Mouse (Mus musculus): ENCODE measurements around the gene Rad9a. TPM values are rescaled to one million over a fixed set of nuclear protein-coding genes. Genes with fewer than 3 reads are reported as not detected.

Rad9a gene
- polyA plus RNA-seq, 1 experiment from 2014 or later, result 45.8 TPM

DNA sequence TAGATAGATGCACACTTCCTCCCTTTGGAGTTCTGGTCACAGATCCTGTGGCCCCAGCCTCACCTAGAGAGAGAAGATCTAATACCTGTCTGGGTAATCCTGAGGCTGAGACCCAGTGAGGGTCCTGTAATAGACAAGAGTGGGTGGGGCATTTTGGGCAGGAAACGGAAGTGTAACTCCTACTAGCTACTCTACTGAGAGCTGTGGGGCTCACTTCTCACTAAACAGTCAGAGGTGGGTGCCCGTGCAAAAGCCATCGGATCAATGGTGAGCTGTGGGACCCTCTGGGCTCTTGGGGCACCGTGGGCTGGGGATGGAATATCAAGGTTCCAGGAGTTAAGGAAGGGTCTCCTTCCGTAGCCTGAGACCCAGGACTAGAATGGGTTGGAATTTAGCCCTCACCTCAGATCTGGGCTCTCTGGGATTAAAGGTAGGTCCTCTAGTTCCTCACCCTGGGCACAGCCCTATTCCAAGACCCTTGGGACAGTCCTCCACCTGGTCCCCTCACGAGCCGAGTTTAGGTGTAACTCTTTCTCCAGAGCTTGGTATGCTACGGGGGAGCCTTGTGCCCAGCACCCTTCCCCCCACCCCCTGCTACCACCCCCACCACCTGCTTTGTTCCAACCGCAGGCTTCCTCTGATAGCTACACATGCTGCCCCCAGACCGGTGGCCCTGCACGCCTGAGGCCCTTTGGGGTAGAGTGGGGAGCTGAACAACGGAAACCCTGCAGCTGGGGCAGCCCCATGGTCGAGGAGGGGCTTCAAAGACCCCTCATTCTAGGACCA, 46.8 kb downstream of the Rad9a start:
- H3K36me3 ChIP-seq (ENCODE audit: control insufficient read depth, insufficient read depth, low read length), result peaks cover 19% of the 10 kb centered on the region
- no peak for DNase-seq (ENCODE audit: low spot score)
- H3K27ac ChIP-seq (ENCODE audit: low read depth, low read length), result no peak overlapping the region
- H3K4me1 ChIP-seq (ENCODE audit: control insufficient read depth, insufficient read depth, low read length), result peaks cover under 1% of the 10 kb centered on the region; the same call in 1 of the 2 replicates
- no peak overlapping the region for H3K9ac ChIP-seq (ENCODE audit: low read length)
- no peak overlapping the region for H3K4me3 ChIP-seq (ENCODE audit: low read depth, low read length)
- 85% methylated on average over 13 of the region's 13 CpGs for WGBS
- no peaks in the 10 kb centered on the region for H3K27me3 ChIP-seq (ENCODE audit: control insufficient read depth, insufficient read depth, low read length)
- H3K4me2 ChIP-seq (ENCODE audit: low read depth), result no peak overlapping the region
- ATAC-seq (ENCODE audit: insufficient read depth, low FRiP score, low TSS enrichment), result no peak
- H3K9me3 ChIP-seq (ENCODE audit: control insufficient read depth, low read length), result no peaks in the 10 kb centered on the region

DNA sequence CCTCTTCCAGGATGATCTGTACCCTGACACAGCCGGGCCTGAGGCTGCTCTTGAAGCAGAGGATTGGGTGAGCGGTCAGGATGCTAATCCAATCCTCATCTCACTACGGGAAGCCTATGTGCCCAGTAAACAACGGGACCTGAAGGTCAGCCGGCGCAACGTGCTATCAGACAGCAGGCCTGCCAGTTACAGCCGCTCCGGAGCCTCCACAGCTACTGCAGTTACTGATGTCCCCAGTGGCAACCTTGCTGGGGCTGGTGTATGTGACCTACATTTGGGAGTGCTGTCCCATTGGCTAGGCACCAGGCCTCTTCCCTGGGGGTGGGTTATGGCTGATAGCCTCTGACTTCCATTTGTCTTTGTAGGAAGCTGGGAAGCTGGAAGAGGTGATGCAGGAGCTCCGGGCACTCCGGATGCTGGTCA, 48.2 kb downstream of the Rad9a start, which contains the start of gene Ptprcap:
Gene Ptprcap, plus strand, starts transcription at position 373 of the 423 bp plus-strand sequence.
- no peak within 1 kb of the TSS for H3K27ac ChIP-seq (ENCODE audit: low read depth, low read length)
- peaks cover 8% of the 10 kb centered on the region for H3K4me1 ChIP-seq (ENCODE audit: control insufficient read depth, insufficient read depth, low read length)
- no peak for ATAC-seq (ENCODE audit: insufficient read depth, low FRiP score, low TSS enrichment)

DNA sequence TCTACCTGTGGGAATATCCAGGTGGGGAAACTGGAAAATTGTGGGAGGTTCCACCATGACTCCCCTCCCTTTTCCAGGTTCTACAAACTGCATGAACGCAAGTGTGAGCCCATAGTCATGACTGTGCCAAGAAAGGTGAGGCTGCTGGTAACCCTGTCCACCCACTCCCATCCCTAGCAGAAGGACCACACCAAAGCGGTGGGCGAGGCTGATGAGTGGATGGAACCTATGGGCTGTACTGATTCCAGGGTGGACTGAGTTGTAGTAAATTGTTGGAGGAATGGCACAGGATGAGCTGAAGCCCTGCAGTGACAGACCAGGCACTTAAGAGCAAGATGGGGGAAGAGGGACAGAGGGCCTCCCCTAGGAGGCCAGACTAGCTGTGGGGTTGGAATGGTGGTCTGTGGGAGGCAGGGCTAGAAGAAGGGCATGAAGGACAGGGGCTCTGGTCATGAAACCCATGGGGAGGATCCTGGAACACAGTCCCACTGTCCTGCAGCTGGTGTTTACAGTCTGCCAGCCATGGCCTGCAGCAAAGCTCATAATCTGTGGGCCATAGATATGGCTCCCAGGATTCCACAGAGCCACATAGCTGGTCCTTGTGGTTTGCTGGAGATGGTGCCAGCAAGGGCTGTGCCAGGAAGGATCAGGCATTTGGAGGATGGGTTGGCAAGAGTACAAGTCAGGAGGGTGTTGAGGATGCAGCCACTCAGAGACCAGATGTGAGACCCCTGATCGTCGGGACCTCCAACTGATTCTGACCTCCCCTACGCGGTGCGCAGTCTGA, 48.8 kb downstream of the Rad9a start:
- H3K27ac ChIP-seq (ENCODE audit: low read depth, low read length), result no peak overlapping the region
- H3K36me3 ChIP-seq (ENCODE audit: control insufficient read depth, insufficient read depth, low read length), result peaks cover 9% of the 10 kb centered on the region
- H3K27me3 ChIP-seq (ENCODE audit: control insufficient read depth, insufficient read depth, low read length), result no peaks in the 10 kb centered on the region

More for the DNA sequence above, 48.2 kb downstream of the Rad9a start, which contains the start of gene Ptprcap:
- DNase-seq (ENCODE audit: low spot score), result no peak
- Histone ChIP-seq H3K36me3 (ENCODE audit: control insufficient read depth, insufficient read depth, low read length) (peaks cover 13% of the 10 kb centered on the region), H3K4me3 (ENCODE audit: low read depth, low read length) (no peak within 1 kb of the TSS), H3K4me2 (ENCODE audit: low read depth) (no peak within 1 kb of the TSS), H3K27me3 (ENCODE audit: control insufficient read depth, insufficient read depth, low read length) (no peaks in the 10 kb centered on the region), H3K9me3 (ENCODE audit: control insufficient read depth, low read length) (no peaks in the 10 kb centered on the region), H3K9ac (ENCODE audit: low read length) (no peak within 1 kb of the TSS)
- 85% methylated on average over 11 of the region's 11 CpGs for WGBS

DNA sequence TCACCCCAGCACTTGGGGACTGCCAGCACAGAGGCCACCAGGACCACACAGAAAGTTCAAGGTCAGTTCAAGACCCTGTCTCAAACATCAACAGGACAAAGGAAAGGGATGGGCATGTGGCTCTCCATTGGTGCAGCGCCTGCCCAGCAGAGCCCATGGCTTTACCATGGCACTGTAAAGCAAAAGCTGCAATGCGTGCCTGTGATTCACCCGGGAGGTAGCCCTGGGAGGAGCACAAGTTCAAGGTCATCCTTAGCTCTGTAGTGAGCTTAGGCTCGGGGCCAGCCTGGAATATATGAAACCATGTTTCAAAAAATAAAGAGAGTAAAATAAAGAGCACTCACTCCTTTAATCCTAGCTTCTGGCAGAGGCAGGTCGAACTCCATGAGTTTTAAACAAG, 49.6 kb downstream of the Rad9a start:
- H3K4me2 ChIP-seq (ENCODE audit: low read depth), result no peak overlapping the region
- no peak overlapping the region for H3K9ac ChIP-seq (ENCODE audit: low read length)
- H3K36me3 ChIP-seq (ENCODE audit: control insufficient read depth, insufficient read depth, low read length), result peaks cover 4% of the 10 kb centered on the region
- DNase-seq (ENCODE audit: low spot score), result no peak
- H3K9me3 ChIP-seq (ENCODE audit: control insufficient read depth, low read length), result no peaks in the 10 kb centered on the region
- H3K4me3 ChIP-seq (ENCODE audit: low read depth, low read length), result no peak overlapping the region
- H3K27me3 ChIP-seq (ENCODE audit: control insufficient read depth, insufficient read depth, low read length), result no peaks in the 10 kb centered on the region
- H3K4me1 ChIP-seq (ENCODE audit: control insufficient read depth, insufficient read depth, low read length), result peaks cover 8% of the 10 kb centered on the region
- WGBS, result 89% methylated on average over 5 of the region's 5 CpGs
- no peak for ATAC-seq (ENCODE audit: insufficient read depth, low FRiP score, low TSS enrichment)
- H3K27ac ChIP-seq (ENCODE audit: low read depth, low read length), result no peak overlapping the region

More for the DNA sequence above, 48.8 kb downstream of the Rad9a start:
- DNase-seq (ENCODE audit: low spot score), result no peak
- H3K9me3 ChIP-seq (ENCODE audit: control insufficient read depth, low read length), result no peaks in the 10 kb centered on the region
- no peak for ATAC-seq (ENCODE audit: insufficient read depth, low FRiP score, low TSS enrichment)
- no peak overlapping the region for H3K4me3 ChIP-seq (ENCODE audit: low read depth, low read length)
- H3K9ac ChIP-seq (ENCODE audit: low read length), result no peak overlapping the region
- H3K4me1 ChIP-seq (ENCODE audit: control insufficient read depth, insufficient read depth, low read length), result peaks cover 8% of the 10 kb centered on the region
- WGBS, result 87% methylated on average over 8 of the region's 8 CpGs
- H3K4me2 ChIP-seq (ENCODE audit: low read depth), result no peak overlapping the region

- Histone ChIP-seq H3K27ac (ENCODE audit: low read depth, low read length) (no peak overlapping the region), H3K4me1 (ENCODE audit: control insufficient read depth, insufficient read depth, low read length) (peaks cover 8% of the 10 kb centered on the region), H3K27me3 (ENCODE audit: control insufficient read depth, insufficient read depth, low read length) (no peaks in the 10 kb centered on the region), H3K4me3 (ENCODE audit: low read depth, low read length) (no peak overlapping the region), H3K4me2 (ENCODE audit: low read depth) (no peak overlapping the region), H3K9ac (ENCODE audit: low read length) (no peak overlapping the region), H3K9me3 (ENCODE audit: control insufficient read depth, low read length) (no peaks in the 10 kb centered on the region), H3K36me3 (ENCODE audit: control insufficient read depth, insufficient read depth, low read length) (peaks cover 3% of the 10 kb centered on the region; the same call in 1 of the 2 replicates)
- WGBS, result 96% methylated on average over 4 of the region's 5 CpGs
- no peak for DNase-seq (ENCODE audit: low spot score)
- ATAC-seq (ENCODE audit: insufficient read depth, low FRiP score, low TSS enrichment), result no peak
These were observed 50.0 kb downstream of the Rad9a start for GRCm38 (mm10) chr19:4151488-4151860.

- no peak overlapping the region for H3K9ac ChIP-seq (ENCODE audit: low read length)
- ATAC-seq (ENCODE audit: insufficient read depth, low FRiP score, low TSS enrichment), result no peak
- no peak overlapping the region for H3K27ac ChIP-seq (ENCODE audit: low read depth, low read length)
- H3K9me3 ChIP-seq (ENCODE audit: control insufficient read depth, low read length), result no peaks in the 10 kb centered on the region
- peaks cover 3% of the 10 kb centered on the region; the same call in 1 of the 2 replicates for H3K36me3 ChIP-seq (ENCODE audit: control insufficient read depth, insufficient read depth, low read length)
- H3K4me2 ChIP-seq (ENCODE audit: low read depth), result no peak overlapping the region
- no peak overlapping the region for H3K4me3 ChIP-seq (ENCODE audit: low read depth, low read length)
- 92% methylated on average over 22 of the region's 22 CpGs for WGBS
- no peak for DNase-seq (ENCODE audit: low spot score)
- peaks cover 8% of the 10 kb centered on the region for H3K4me1 ChIP-seq (ENCODE audit: control insufficient read depth, insufficient read depth, low read length)
- H3K27me3 ChIP-seq (ENCODE audit: control insufficient read depth, insufficient read depth, low read length), result no peaks in the 10 kb centered on the region
These were observed 50.6 kb downstream of the Rad9a start for GRCm38 (mm10) chr19:4150567-4151487.

DNA sequence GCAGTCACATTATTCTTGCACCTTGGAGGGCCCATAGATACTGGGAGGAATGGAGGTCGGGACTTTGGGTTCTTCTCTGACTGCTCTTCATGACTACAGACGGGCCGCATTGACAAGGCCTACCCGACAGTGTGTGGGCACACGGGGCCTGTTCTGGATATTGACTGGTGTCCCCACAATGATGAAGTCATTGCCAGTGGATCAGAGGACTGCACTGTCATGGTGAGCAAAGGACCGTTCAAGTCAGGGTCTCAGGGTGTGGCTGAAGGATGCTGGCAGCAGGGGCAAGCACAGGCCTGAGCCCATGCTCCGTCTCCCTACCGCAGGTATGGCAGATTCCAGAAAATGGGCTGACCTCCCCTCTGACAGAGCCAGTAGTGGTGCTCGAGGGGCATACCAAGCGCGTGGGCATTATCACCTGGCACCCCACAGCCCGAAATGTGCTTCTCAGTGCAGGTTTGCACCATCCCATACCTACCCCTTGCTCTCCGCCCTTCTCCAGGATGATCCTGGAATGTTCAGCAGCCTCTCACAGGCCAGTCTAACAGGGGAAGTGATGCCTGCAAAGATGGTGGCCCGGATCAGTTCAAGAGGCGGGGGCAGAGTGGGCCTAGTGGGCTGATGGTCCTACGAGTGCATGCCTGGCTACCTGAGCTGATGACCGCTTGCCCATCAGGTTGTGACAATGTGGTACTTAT, 51.5 kb downstream of the Rad9a start:
- peaks cover 3% of the 10 kb centered on the region; the same call in 1 of the 2 replicates for H3K36me3 ChIP-seq (ENCODE audit: control insufficient read depth, insufficient read depth, low read length)
- H3K4me2 ChIP-seq (ENCODE audit: low read depth), result no peak overlapping the region; the same call in 1 of the 2 replicates
- H3K9ac ChIP-seq (ENCODE audit: low read length), result no peak overlapping the region
- H3K9me3 ChIP-seq (ENCODE audit: control insufficient read depth, low read length), result no peaks in the 10 kb centered on the region
- no peaks in the 10 kb centered on the region for H3K27me3 ChIP-seq (ENCODE audit: control insufficient read depth, insufficient read depth, low read length)
- 94% methylated on average over 17 of the region's 17 CpGs for WGBS
- H3K4me3 ChIP-seq (ENCODE audit: low read depth, low read length), result no peak overlapping the region
- peaks cover 8% of the 10 kb centered on the region for H3K4me1 ChIP-seq (ENCODE audit: control insufficient read depth, insufficient read depth, low read length)
- H3K27ac ChIP-seq (ENCODE audit: low read depth, low read length), result no peak overlapping the region
- ATAC-seq (ENCODE audit: insufficient read depth, low FRiP score, low TSS enrichment), result no peak
- no peak for DNase-seq (ENCODE audit: low spot score)

DNA sequence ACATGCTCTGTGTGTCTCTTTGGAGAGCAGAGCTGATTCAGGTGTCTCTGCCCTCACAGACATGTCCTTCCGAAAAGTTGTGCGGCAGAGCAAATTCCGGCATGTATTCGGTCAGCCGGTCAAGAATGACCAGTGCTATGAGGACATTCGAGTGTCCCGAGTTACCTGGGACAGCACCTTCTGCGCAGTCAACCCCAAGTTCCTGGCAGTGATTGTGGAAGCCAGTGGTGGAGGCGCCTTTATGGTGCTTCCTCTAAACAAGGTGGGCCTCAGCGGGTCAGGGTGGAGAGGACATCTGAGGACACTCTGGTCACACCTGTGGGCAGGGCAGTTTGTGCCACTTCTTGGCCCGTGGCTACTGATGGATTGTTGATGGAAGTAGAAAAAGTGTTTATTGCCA, 52.2 kb downstream of the Rad9a start:
- Histone ChIP-seq H3K4me1 (ENCODE audit: control insufficient read depth, insufficient read depth, low read length) (peaks cover 8% of the 10 kb centered on the region), H3K27me3 (ENCODE audit: control insufficient read depth, insufficient read depth, low read length) (no peaks in the 10 kb centered on the region), H3K27ac (ENCODE audit: low read depth, low read length) (no peak overlapping the region), H3K4me3 (ENCODE audit: low read depth, low read length) (peak overlapping the region; percentile 80), H3K9me3 (ENCODE audit: control insufficient read depth, low read length) (no peaks in the 10 kb centered on the region), H3K4me2 (ENCODE audit: low read depth) (peak overlapping the region; percentile 64), H3K36me3 (ENCODE audit: control insufficient read depth, insufficient read depth, low read length) (peaks cover 3% of the 10 kb centered on the region; the same call in 1 of the 2 replicates), H3K9ac (ENCODE audit: low read length) (peak overlapping the region; percentile 78; the same call in 1 of the 2 replicates)
- WGBS, result 95% methylated on average over 11 of the region's 11 CpGs
- no peak for ATAC-seq (ENCODE audit: insufficient read depth, low FRiP score, low TSS enrichment)
- no peak for DNase-seq (ENCODE audit: low spot score)

Data from neural tube, embryonic 11.5 days (tissue).